Mouse (Mus musculus) erythroblast, embryonic 14.5 days (primary cell): Measurements from ENCODE around the gene Gdf5.

Source experiments
- GATA1 ChIP-seq: IDR thresholded peaks from 2 replicates; pipeline ENCODE4 v1.6.1; 2012; ENCODE audit warnings: low read length, inconsistent platforms, mixed read lengths
- TAL1 ChIP-seq: IDR thresholded peaks from 3 replicates; pipeline ENCODE4 v1.6.1; 2012; ENCODE audit warnings: low read length, inconsistent platforms, mixed read lengths

- TF ChIP-seq GATA1 = no peak
- TF ChIP-seq TAL1 = no peak
Observed at GRCm38 (mm10) chr2:155945124-155945523, at the start of gene Gdf5.
